Mouse (Mus musculus) left cerebral cortex, postnatal 14 days (tissue): Measurements from ENCODE around the gene Gdf9. TPM values are rescaled to one million over a fixed set of nuclear protein-coding genes. Genes with fewer than 3 reads are reported as not detected.

Experiments
- DNase-seq, 2 experiments: peaks; one replicate each; pipeline ENCODE4 v3.0.0; 2021 to 2022; ENCODE audit warnings: low spot score in 2 of 2, mixed read lengths in 1 of 2
- intact Hi-C: fragments of 180-260 bp; cut with DNase I; formaldehyde crosslinking; loops from one replicate; pipeline ENCODE4 v1.15.1; 2025
- total RNA-seq, 2 experiments: library from RNA; stranded (reverse); gene quantifications; 2 replicates each; pipeline ENCODE4 v1.2.3; 2021

Gene Gdf9
- total RNA-seq, 2 experiments from 2014 or later, result 0.55 to 1.1 TPM

DNA sequence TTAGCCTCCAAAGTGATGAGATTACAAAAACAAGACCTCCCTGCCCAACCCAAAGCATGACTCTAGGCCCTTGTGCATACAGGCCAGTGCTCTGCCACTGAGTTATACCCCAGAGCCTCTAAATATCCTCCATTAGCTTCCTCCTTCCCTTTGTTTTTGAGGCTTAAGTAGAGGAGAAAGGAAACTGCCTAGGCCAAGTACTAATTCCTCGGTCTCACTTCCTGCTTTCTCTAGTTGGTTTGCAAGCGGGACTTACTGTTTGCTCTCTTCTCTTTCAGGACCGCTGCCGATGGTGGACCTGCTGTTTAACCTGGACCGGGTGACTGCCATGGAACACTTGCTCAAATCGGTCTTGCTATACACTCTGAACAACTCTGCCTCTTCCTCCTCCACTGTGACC is 5.5 kb downstream of the Gdf9 start:
- intact Hi-C loops, result no loop called here
- no peak for DNase-seq

GRCm38 (mm10) chr11:53441921-53442320 is 11.1 kb downstream of the Gdf9 start:
- intact Hi-C loops, result no loop called here
- DNase-seq, result no peak

DNA sequence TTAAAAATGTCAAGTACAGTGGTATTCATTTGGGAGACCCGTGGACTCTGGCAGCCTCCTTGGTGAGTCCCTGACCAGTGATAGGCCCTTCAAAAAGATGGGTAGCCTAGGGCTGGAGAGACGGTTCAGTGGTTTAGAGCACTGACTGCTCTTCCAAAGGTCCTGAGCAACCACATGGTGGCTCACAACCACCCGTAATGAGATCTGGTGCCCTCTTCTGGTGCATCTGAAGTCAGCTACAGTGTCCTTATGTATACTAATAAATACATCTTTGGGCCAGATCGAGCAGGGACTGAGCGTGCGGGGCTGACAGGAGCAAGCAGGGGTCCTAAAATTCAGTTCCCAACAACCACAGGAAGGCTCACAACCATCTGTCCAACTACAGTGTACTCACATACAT is 13.0 kb downstream of the Gdf9 start:
- intact Hi-C loops, result no loop called here
- DNase-seq, result peak in 1 of 2 experiments; percentile 34

DNA sequence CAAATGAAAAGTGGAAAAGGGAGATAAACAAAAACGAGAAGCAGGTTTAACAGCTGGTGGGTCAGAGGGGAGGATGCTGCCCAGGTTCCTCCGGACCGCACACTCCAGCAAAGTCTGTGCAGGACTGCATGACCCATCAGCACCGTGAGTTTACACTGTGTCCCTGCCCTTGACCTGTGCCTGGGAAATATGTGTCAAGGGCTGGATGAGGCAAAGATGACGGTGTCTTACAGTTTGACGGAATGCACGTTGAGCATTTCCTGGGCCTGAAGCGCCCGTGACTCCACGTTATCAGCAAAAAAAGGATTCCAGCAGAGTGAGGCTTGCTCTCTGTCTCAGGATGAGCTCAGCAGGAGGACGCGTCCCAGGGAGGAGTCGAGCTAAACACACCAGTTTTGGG is 14.7 kb downstream of the Gdf9 start:
- DNase-seq, result no peak
- intact Hi-C loops, result no loop called here

DNA sequence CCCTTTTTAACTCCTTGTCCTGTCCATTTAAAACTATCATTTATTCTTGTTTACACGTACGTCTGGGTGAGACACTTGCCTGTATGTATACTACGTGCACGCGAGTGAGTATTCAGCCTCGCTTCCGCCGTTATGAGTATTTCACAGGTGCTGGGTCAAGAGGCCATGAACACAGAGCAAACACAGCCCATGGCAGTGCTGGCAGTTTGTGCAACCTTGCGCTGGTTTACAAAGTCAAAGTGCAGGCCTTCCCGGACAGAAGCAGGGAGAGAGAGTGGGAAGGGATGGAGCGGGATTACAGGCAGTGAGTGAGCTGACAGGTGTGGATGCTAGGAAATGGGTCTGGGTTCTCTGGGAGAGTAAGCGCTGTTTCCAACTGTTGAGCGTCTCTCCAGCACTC is 15.4 kb downstream of the Gdf9 start:
- intact Hi-C loops, result no loop called here
- no peak for DNase-seq

GRCm38 (mm10) chr11:53447996-53448395 is 17.2 kb downstream of the Gdf9 start:
- no peak for DNase-seq
- intact Hi-C loops, result no loop called here

GRCm38 (mm10) chr11:53448529-53448928 is 17.7 kb downstream of the Gdf9 start:
- peak in 1 of 2 experiments; percentile 35 for DNase-seq
- intact Hi-C loops, result no loop called here

DNA sequence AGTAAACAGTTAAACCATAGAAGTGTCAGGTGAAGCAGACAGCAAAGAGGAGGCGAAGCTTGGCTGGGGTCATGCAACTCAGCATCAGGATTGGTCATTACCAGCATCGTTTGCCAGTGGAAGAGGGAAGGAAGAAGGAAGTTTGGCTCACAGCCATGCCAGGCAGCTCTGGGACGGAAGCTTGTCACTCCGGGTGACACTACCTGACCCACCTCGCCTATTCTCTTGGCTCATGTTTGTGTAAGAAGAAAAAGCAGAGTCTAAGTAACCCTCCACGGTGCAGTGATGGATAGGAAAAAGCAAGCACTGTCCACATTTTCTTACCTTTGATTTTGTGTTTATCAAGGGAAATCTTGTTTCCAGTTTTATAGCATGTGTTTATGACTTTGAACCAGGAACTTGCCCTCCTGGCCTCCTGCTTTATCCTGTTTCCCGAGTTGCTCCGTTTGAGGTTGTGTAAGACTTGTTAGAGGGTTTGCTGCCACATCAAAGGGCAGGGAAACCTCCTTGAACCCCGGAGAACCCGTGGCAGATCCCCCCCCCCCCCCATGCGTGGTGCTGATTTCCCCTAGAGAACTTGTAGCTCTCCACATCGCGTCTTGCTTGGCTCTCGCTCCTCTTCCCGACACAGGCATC is 19.4 kb downstream of the Gdf9 start:
- no peak for DNase-seq
- intact Hi-C loops, result no loop called here

- DNase-seq, result no peak
- intact Hi-C loops, result no loop called here
Measured at GRCm38 (mm10) chr11:53451361-53451760, 20.5 kb downstream of the Gdf9 start.

- DNase-seq, result no peak
- intact Hi-C loops, result no loop called here
Measured at GRCm38 (mm10) chr11:53452396-53452795, 21.6 kb downstream of the Gdf9 start.

- no peak for DNase-seq
- intact Hi-C loops, result no loop called here
Measured at GRCm38 (mm10) chr11:53453031-53453430, 22.2 kb downstream of the Gdf9 start.

DNA sequence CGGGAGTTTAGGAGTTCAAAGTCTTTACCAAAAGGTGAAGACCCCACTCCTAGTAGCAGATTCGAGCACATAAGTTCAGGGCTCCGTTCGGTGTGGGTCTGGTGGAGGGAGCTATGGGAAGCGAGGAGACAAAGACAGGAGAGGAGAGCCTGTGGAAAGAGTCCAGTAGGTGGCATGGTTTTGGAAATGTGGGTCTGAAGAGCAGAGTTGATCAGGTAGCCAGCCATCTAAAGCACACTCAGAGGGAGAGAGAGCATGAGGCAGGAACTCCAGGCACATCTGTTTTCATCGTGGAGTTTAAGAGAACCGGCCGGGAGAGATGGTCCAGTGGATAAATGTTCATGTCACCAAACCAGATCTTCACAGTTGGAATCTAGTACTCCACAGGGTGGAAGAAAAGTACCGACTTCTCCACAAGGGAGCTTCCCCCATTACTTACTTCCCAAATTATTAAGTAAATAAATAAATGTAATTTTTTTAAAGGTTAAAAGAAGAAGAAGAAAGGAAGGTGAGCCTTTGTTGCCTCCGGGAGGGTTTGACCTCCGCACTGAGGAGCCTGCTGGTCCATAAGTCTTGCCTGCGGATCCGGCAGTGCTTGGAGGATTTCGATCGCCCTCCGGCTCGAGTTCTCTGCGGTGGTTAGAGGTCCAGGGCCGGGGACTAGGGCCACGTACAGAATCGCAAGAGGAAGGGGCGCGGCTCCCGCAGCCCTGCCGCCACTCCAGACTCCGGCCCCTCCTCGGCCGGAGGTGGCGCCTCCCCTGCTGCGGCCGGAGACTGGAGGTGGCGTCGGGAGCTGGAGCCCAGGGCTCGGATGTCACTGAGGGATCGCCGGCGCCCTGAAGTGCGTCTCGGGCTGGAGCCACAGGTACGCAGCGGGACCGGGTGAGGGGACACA is 25.9 kb downstream of the Gdf9 start, which contains the start of the genes Gm10447 and Shroom1:
TSS of gene Gm10447 (minus strand) at position 637 of the 898 bp plus-strand sequence.
TSS of gene Shroom1 (plus strand) at position 732 of the 898 bp plus-strand sequence.
- peak in 1 of 2 experiments; percentile 25 for DNase-seq
- intact Hi-C loops, result no loop called here

- intact Hi-C loops, result no loop called here
- DNase-seq, result no peak
Measured at GRCm38 (mm10) chr11:53457372-53457954, 26.6 kb downstream of the Gdf9 start.

DNA sequence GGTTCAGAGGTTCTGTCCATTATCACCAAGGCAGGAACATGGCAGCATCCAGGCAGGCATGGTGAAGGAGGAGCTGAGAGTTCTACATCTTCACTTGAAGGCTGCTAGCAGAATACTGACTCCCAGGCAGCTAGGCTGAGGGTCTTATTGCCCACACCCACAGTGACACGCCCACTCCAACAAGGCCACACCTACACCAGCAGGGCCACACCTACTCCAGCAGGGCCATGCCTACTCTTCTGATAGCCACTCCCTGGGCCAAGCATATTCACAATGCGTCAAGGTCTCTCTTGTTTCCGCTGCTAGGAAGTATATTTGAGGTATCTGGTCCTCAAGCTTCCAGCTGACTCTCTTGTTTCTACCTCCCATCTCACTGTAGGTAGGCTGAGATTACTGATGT is 28.2 kb downstream of the Gdf9 start:
- DNase-seq, result no peak
- intact Hi-C loops, result no loop called here

GRCm38 (mm10) chr11:53460192-53460591 is 29.4 kb downstream of the Gdf9 start:
- no peak for DNase-seq
- intact Hi-C loops, result no loop called here

GRCm38 (mm10) chr11:53461727-53462126 is 30.9 kb downstream of the Gdf9 start:
- DNase-seq, result no peak
- intact Hi-C loops, result no loop called here

DNA sequence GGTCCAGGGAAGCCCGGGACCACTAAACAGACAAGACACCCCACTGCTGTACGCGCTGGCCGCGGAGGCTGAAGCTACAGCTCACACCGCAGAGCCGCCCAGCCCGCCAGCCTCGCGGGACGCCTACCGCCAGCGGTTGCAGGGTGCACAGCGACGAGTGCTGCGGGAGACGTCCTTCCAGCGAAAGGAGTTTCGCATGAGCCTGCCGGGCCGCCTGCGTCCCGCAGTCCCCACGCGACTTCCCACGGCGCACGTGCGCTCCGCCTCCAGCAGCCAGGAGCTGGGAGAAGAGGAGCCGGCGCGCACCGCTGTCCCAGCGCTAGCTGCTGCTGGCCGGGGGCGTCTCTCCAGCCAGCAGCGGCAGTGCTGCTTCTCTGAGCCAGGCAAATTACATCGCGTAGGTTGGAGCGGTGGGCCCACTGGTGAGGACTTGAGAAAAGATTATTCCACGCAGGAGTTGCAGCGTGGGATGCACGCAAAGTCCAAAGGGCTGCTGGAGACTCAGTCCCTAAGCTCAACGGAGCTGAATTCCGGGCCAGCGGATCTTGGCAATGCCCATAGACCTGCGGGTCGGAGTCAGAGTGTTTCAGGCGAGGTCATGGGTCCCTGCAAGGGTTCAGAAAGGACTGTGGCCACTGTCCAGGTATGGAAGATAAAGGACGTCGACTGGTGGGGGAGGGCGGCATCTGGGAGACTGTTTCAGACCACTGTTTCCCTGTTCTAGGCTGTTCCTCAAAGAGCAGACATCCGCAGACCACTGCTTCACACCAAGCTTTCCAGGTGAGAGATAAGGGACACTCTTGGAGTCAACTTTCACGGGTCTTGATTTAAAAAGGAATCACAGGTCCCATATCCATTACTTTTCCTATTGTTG is 33.0 kb downstream of the Gdf9 start:
- peak in 1 of 2 experiments; percentile 65 for DNase-seq
- intact Hi-C loops, result no loop called here

DNA sequence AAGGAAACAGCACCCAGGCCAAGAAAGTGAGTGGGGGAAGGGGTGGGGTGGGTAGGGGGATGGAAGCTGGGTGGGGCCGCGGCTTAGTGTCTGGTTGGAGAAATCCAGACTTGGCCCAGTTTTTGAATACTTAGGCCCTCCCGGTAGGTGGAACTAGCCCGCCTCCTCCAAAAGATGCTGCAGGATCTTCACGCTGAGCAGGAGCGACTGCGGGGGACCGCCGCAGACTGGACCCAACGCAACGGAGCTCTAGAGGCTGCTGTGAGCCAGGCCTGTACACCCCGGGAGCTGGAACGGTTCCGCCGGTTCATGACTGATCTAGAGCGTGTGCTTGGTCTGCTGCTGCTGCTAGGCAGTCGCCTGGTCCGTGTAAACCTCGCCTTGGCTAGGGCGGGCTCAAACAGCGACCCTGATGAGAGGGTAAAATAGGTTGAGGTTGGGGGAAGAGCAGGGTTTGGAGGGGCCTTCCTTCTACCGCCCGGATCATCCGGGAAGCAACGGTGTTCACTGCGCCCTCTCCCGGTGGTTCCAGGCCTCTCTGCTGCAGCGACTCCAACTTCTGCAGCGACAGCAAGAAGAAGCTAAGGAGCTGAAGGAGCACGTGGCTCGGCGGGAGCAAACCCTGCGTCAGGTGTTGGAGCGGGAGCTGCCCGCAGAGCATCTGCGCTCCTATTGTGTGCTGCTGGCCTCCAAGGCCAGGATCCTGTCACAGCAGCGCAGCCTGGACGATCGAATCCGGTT is 35.6 kb downstream of the Gdf9 start:
- intact Hi-C loops, result loop anchor here (5.0 kb wide), 2 partner anchors 34 to 271 kb away; partner anchors contain the start of genes Gdf9 and Uqcrq
- peak; percentile 89 to 91 for DNase-seq
